Mouse (Mus musculus): Measurements from ENCODE around the gene Ift88. TPM values are rescaled to one million over a fixed set of nuclear protein-coding genes. Genes with fewer than 3 reads are reported as not detected.

Gene Ift88
- polyA plus RNA-seq, 1 experiment from 2014 or later: 14.7 TPM

GRCm38 (mm10) chr14:57535646-57536045 is 111.8 kb downstream of the Ift88 start:
- no peak for ATAC-seq (ENCODE audit: low FRiP score, low read depth)
- Histone ChIP-seq H3K4me1 (peaks cover 20% of the 10 kb centered on the region), H3K9ac (no peak overlapping the region), H3K4me3 (no peak overlapping the region), H3K9me3 (no peaks in the 10 kb centered on the region), H3K36me3 (no peaks in the 10 kb centered on the region), H3K4me2 (replicated peaks) (no peak overlapping the region), H3K27me3 (replicated peaks) (no peaks in the 10 kb centered on the region; the same call in none of the 2 replicates), H3K27ac (no peak overlapping the region)
- 70% methylated on average over 6 of the region's 6 CpGs for WGBS

GRCm38 (mm10) chr14:57536820-57537219 is 113.0 kb downstream of the Ift88 start:
- WGBS: 42% methylated on average over 9 of the region's 9 CpGs
- Histone ChIP-seq H3K4me2 (replicated peaks) (no peak overlapping the region), H3K27ac (no peak overlapping the region)

GRCm38 (mm10) chr14:57537261-57538015 is 113.6 kb downstream of the Ift88 start:
- H3K27me3 ChIP-seq (replicated peaks): no peaks in the 10 kb centered on the region; the same call in none of the 2 replicates
- no peak for ATAC-seq (ENCODE audit: low FRiP score, low read depth)
- no peak overlapping the region for H3K9ac ChIP-seq

More at GRCm38 (mm10) chr14:57536820-57537219, 113.0 kb downstream of the Ift88 start:
- Histone ChIP-seq H3K27me3 (replicated peaks) (no peaks in the 10 kb centered on the region; the same call in none of the 2 replicates), H3K4me3 (no peak overlapping the region), H3K4me1 (peaks cover 20% of the 10 kb centered on the region), H3K36me3 (no peaks in the 10 kb centered on the region), H3K9me3 (no peaks in the 10 kb centered on the region), H3K9ac (no peak overlapping the region)
- no peak for ATAC-seq (ENCODE audit: low FRiP score, low read depth)

GRCm38 (mm10) chr14:57540683-57541082 is 116.8 kb downstream of the Ift88 start:
- ATAC-seq (ENCODE audit: low FRiP score, low read depth): no peak
- no peaks in the 10 kb centered on the region for H3K36me3 ChIP-seq
- 86% methylated on average over 11 of the region's 11 CpGs for WGBS
- H3K9me3 ChIP-seq: no peaks in the 10 kb centered on the region
- peaks cover 7% of the 10 kb centered on the region; the same call in 1 of the 2 replicates for H3K4me1 ChIP-seq
- H3K27me3 ChIP-seq (replicated peaks): no peaks in the 10 kb centered on the region
- no peak overlapping the region for H3K4me2 ChIP-seq (replicated peaks)
- H3K9ac ChIP-seq: no peak overlapping the region
- no peak overlapping the region for H3K4me3 ChIP-seq
- H3K27ac ChIP-seq: no peak overlapping the region

More at GRCm38 (mm10) chr14:57537261-57538015, 113.6 kb downstream of the Ift88 start:
- Histone ChIP-seq H3K9me3 (no peaks in the 10 kb centered on the region), H3K4me1 (peaks cover 20% of the 10 kb centered on the region), H3K36me3 (no peaks in the 10 kb centered on the region), H3K4me2 (replicated peaks) (no peak overlapping the region), H3K4me3 (no peak overlapping the region), H3K27ac (no peak overlapping the region)
- WGBS: 12% methylated on average over 16 of the region's 16 CpGs

- no peak overlapping the region for H3K9ac ChIP-seq
- 64% methylated on average over 34 of the region's 34 CpGs for WGBS
Measured at GRCm38 (mm10) chr14:57542231-57542630, 118.4 kb downstream of the Ift88 start.

GRCm38 (mm10) chr14:57543420-57544039 is 119.7 kb downstream of the Ift88 start:
- Histone ChIP-seq H3K27me3 (replicated peaks) (no peaks in the 10 kb centered on the region), H3K4me3 (no peak overlapping the region), H3K4me2 (replicated peaks) (no peak overlapping the region), H3K27ac (no peak overlapping the region), H3K9me3 (no peaks in the 10 kb centered on the region), H3K4me1 (no peaks in the 10 kb centered on the region), H3K9ac (no peak overlapping the region), H3K36me3 (no peaks in the 10 kb centered on the region)
- WGBS: 93% methylated on average over 13 of the region's 13 CpGs
- ATAC-seq (ENCODE audit: low FRiP score, low read depth): no peak

More at GRCm38 (mm10) chr14:57542231-57542630, 118.4 kb downstream of the Ift88 start:
- Histone ChIP-seq H3K4me1 (peaks cover 3% of the 10 kb centered on the region; the same call in 1 of the 2 replicates), H3K4me3 (no peak overlapping the region), H3K27ac (no peak overlapping the region), H3K4me2 (replicated peaks) (no peak overlapping the region), H3K27me3 (replicated peaks) (no peaks in the 10 kb centered on the region), H3K36me3 (no peaks in the 10 kb centered on the region), H3K9me3 (no peaks in the 10 kb centered on the region)
- ATAC-seq (ENCODE audit: low FRiP score, low read depth): no peak

- no peak overlapping the region for H3K4me3 ChIP-seq
- H3K4me2 ChIP-seq (replicated peaks): no peak overlapping the region
- H3K4me1 ChIP-seq: no peaks in the 10 kb centered on the region
- no peak for ATAC-seq (ENCODE audit: low FRiP score, low read depth)
- H3K9me3 ChIP-seq: no peaks in the 10 kb centered on the region
- 82% methylated on average over 17 of the region's 17 CpGs for WGBS
- no peaks in the 10 kb centered on the region for H3K27me3 ChIP-seq (replicated peaks)
- no peak overlapping the region for H3K27ac ChIP-seq
- no peak overlapping the region for H3K9ac ChIP-seq
- peaks cover 8% of the 10 kb centered on the region; the same call in 1 of the 2 replicates for H3K36me3 ChIP-seq
Measured at GRCm38 (mm10) chr14:57545526-57545925, 121.7 kb downstream of the Ift88 start.

- Histone ChIP-seq H3K36me3 (peaks cover 8% of the 10 kb centered on the region; the same call in 1 of the 2 replicates), H3K27me3 (replicated peaks) (no peaks in the 10 kb centered on the region), H3K9me3 (no peaks in the 10 kb centered on the region), H3K27ac (no peak overlapping the region), H3K4me3 (no peak overlapping the region), H3K4me1 (no peaks in the 10 kb centered on the region), H3K4me2 (replicated peaks) (no peak overlapping the region), H3K9ac (no peak overlapping the region)
- 92% methylated on average over 8 of the region's 8 CpGs for WGBS
- no peak for ATAC-seq (ENCODE audit: low FRiP score, low read depth)
Measured at GRCm38 (mm10) chr14:57546131-57546530, 122.3 kb downstream of the Ift88 start.

- Histone ChIP-seq H3K9me3 (no peaks in the 10 kb centered on the region), H3K4me2 (replicated peaks) (no peak overlapping the region), H3K27ac (no peak overlapping the region), H3K27me3 (replicated peaks) (no peaks in the 10 kb centered on the region), H3K36me3 (peaks cover 8% of the 10 kb centered on the region; the same call in 1 of the 2 replicates), H3K9ac (no peak overlapping the region), H3K4me1 (no peaks in the 10 kb centered on the region), H3K4me3 (no peak overlapping the region)
- ATAC-seq (ENCODE audit: low FRiP score, low read depth): no peak
- WGBS: 31% methylated on average over 13 of the region's 13 CpGs
Measured at GRCm38 (mm10) chr14:57546557-57547021, 122.7 kb downstream of the Ift88 start.

- Histone ChIP-seq H3K9me3 (no peaks in the 10 kb centered on the region), H3K9ac (no peak overlapping the region), H3K4me2 (replicated peaks) (no peak overlapping the region), H3K27ac (no peak overlapping the region), H3K27me3 (replicated peaks) (no peaks in the 10 kb centered on the region), H3K36me3 (peaks cover 8% of the 10 kb centered on the region; the same call in 1 of the 2 replicates), H3K4me3 (no peak overlapping the region), H3K4me1 (no peaks in the 10 kb centered on the region)
- ATAC-seq (ENCODE audit: low FRiP score, low read depth): no peak
- 89% methylated on average over 5 of the region's 5 CpGs for WGBS
Measured at GRCm38 (mm10) chr14:57547062-57547461, 123.2 kb downstream of the Ift88 start.

GRCm38 (mm10) chr14:57552945-57553344 is 129.1 kb downstream of the Ift88 start:
- H3K9me3 ChIP-seq: no peaks in the 10 kb centered on the region
- no peaks in the 10 kb centered on the region for H3K4me1 ChIP-seq
- H3K27me3 ChIP-seq (replicated peaks): no peaks in the 10 kb centered on the region
- H3K4me2 ChIP-seq (replicated peaks): no peak overlapping the region
- peaks cover 11% of the 10 kb centered on the region; the same call in 1 of the 2 replicates for H3K36me3 ChIP-seq
- H3K4me3 ChIP-seq: no peak overlapping the region
- no peak overlapping the region for H3K27ac ChIP-seq
- no peak overlapping the region for H3K9ac ChIP-seq
- no peak for ATAC-seq (ENCODE audit: low FRiP score, low read depth)

GRCm38 (mm10) chr14:57554434-57554833 is 130.6 kb downstream of the Ift88 start:
- peaks cover 11% of the 10 kb centered on the region; the same call in 1 of the 2 replicates for H3K36me3 ChIP-seq
- H3K4me2 ChIP-seq (replicated peaks): no peak overlapping the region
- H3K27ac ChIP-seq: no peak overlapping the region
- WGBS: 89% methylated on average over 5 of the region's 5 CpGs
- H3K4me1 ChIP-seq: no peaks in the 10 kb centered on the region
- H3K27me3 ChIP-seq (replicated peaks): no peaks in the 10 kb centered on the region
- H3K4me3 ChIP-seq: no peak overlapping the region
- no peak for ATAC-seq (ENCODE audit: low FRiP score, low read depth)
- H3K9ac ChIP-seq: no peak overlapping the region
- H3K9me3 ChIP-seq: no peaks in the 10 kb centered on the region

All from neural tube, embryonic 12.5 days (tissue).